Mouse (Mus musculus): ENCODE measurements around the gene Ak1. TPM values are rescaled to one million over a fixed set of nuclear protein-coding genes. Genes with fewer than 3 reads are reported as not detected.

Gene Ak1
- 10.5 and 12.1 TPM in 2 replicates for polyA plus RNA-seq (2015; fragmentation: Nextera tagmentation; extraction: Ambion mirVana)

- Histone ChIP-seq H3K27ac (ENCODE audit: low read depth, low read length) (peak within 1 kb of the TSS; percentile 62; the same call in 1 of the 2 replicates), H3K4me3 (ENCODE audit: low read depth, low read length) (no peak within 1 kb of the TSS), H3K27me3 (replicated peaks; ENCODE audit: control insufficient read depth, insufficient read depth, low read length) (no peaks in the 10 kb centered on the region), H3K9ac (ENCODE audit: low read depth, low read length) (no peak within 1 kb of the TSS), H3K4me1 (replicated peaks; ENCODE audit: control insufficient read depth, insufficient read depth, low read length) (peaks cover 18% of the 10 kb centered on the region; the same call in 1 of the 2 replicates), H3K9me3 (ENCODE audit: control insufficient read depth) (no peaks in the 10 kb centered on the region), H3K36me3 (ENCODE audit: control insufficient read depth, insufficient read depth) (peaks cover 6% of the 10 kb centered on the region; the same call in 1 of the 2 replicates), H3K4me2 (replicated peaks; ENCODE audit: low read depth) (0 out of 2 replicates have a peak within 1 kb of the TSS, but pooled peaks have one; percentile 9)
- ATAC-seq: no peak
- no peak for TF ChIP-seq CTCF (IDR thresholded peaks at IDR 0.05; ENCODE audit: low read depth)
- WGBS: 13% methylated on average over 7 of the region's 7 CpGs
Measured at GRCm38 (mm10) chr2:32621517-32621859, at the start of gene Ak1. Gene Ak1 (plus strand): TSS chr2:32621758.

GRCm38 (mm10) chr2:32572196-32572595 lies 49.4 kb upstream of the Ak1 start:
- H3K36me3 ChIP-seq (ENCODE audit: control insufficient read depth, insufficient read depth): peaks cover 28% of the 10 kb centered on the region
- no peaks in the 10 kb centered on the region for H3K4me1 ChIP-seq (replicated peaks; ENCODE audit: control insufficient read depth, insufficient read depth, low read length)
- no peaks in the 10 kb centered on the region for H3K9me3 ChIP-seq (ENCODE audit: control insufficient read depth)
- H3K4me2 ChIP-seq (replicated peaks; ENCODE audit: low read depth): no peak overlapping the region
- no peak overlapping the region for H3K9ac ChIP-seq (ENCODE audit: low read depth, low read length)
- TF ChIP-seq CTCF (IDR thresholded peaks at IDR 0.05; ENCODE audit: low read depth): no peak
- 87% methylated on average over 11 of the region's 11 CpGs for WGBS
- H3K4me3 ChIP-seq (ENCODE audit: low read depth, low read length): no peak overlapping the region
- H3K27me3 ChIP-seq (replicated peaks; ENCODE audit: control insufficient read depth, insufficient read depth, low read length): no peaks in the 10 kb centered on the region
- no peak overlapping the region for H3K27ac ChIP-seq (ENCODE audit: low read depth, low read length)
- ATAC-seq: no peak

- 81% methylated on average over 6 of the region's 6 CpGs for WGBS
- Histone ChIP-seq H3K9ac (ENCODE audit: low read depth, low read length) (no peak within 1 kb of the TSS), H3K4me3 (ENCODE audit: low read depth, low read length) (peak within 1 kb of the TSS; percentile 9), H3K9me3 (ENCODE audit: control insufficient read depth) (no peaks in the 10 kb centered on the region), H3K27me3 (replicated peaks; ENCODE audit: control insufficient read depth, insufficient read depth, low read length) (peaks cover 7% of the 10 kb centered on the region; the same call in 1 of the 2 replicates), H3K27ac (ENCODE audit: low read depth, low read length) (no peak within 1 kb of the TSS), H3K4me1 (replicated peaks; ENCODE audit: control insufficient read depth, insufficient read depth, low read length) (no peaks in the 10 kb centered on the region), H3K36me3 (ENCODE audit: control insufficient read depth, insufficient read depth) (peaks cover 15% of the 10 kb centered on the region), H3K4me2 (replicated peaks; ENCODE audit: low read depth) (peak within 1 kb of the TSS; percentile 53)
- TF ChIP-seq CTCF (IDR thresholded peaks at IDR 0.05; ENCODE audit: low read depth): no peak
- no peak for ATAC-seq
Measured at GRCm38 (mm10) chr2:32574497-32574896, 47.1 kb upstream of the Ak1 start, which contains the start of gene Pip5kl1. Gene Pip5kl1 (plus strand): TSS chr2:32574797.

- no peak for ATAC-seq
Measured at GRCm38 (mm10) chr2:32574901-32575585, 46.5 kb upstream of the Ak1 start.

GRCm38 (mm10) chr2:32575586-32576160 lies 45.9 kb upstream of the Ak1 start, which contains the start of gene 9430097D07Rik:
Gene 9430097D07Rik (minus strand): TSS chr2:32575684.
- WGBS: 13% methylated on average over 28 of the region's 28 CpGs
- H3K4me1 ChIP-seq (replicated peaks; ENCODE audit: control insufficient read depth, insufficient read depth, low read length): no peaks in the 10 kb centered on the region
- no peak for TF ChIP-seq CTCF (IDR thresholded peaks at IDR 0.05; ENCODE audit: low read depth)
- H3K9me3 ChIP-seq (ENCODE audit: control insufficient read depth): no peaks in the 10 kb centered on the region
- peak within 1 kb of the TSS; percentile 9 for H3K4me3 ChIP-seq (ENCODE audit: low read depth, low read length)
- peak within 1 kb of the TSS; percentile 53 for H3K4me2 ChIP-seq (replicated peaks; ENCODE audit: low read depth)
- no peak for ATAC-seq
- peaks cover 15% of the 10 kb centered on the region for H3K36me3 ChIP-seq (ENCODE audit: control insufficient read depth, insufficient read depth)
- H3K27ac ChIP-seq (ENCODE audit: low read depth, low read length): no peak within 1 kb of the TSS
- peaks cover 7% of the 10 kb centered on the region; the same call in 1 of the 2 replicates for H3K27me3 ChIP-seq (replicated peaks; ENCODE audit: control insufficient read depth, insufficient read depth, low read length)
- H3K9ac ChIP-seq (ENCODE audit: low read depth, low read length): no peak within 1 kb of the TSS

More at GRCm38 (mm10) chr2:32574901-32575585, 46.5 kb upstream of the Ak1 start:
- H3K9ac ChIP-seq (ENCODE audit: low read depth, low read length): no peak overlapping the region
- peak; percentile 80 for TF ChIP-seq CTCF (IDR thresholded peaks at IDR 0.05; ENCODE audit: low read depth)
- peaks cover 15% of the 10 kb centered on the region for H3K36me3 ChIP-seq (ENCODE audit: control insufficient read depth, insufficient read depth)
- H3K27me3 ChIP-seq (replicated peaks; ENCODE audit: control insufficient read depth, insufficient read depth, low read length): peaks cover 7% of the 10 kb centered on the region; the same call in 1 of the 2 replicates
- WGBS: 2% methylated on average over 26 of the region's 26 CpGs
- H3K27ac ChIP-seq (ENCODE audit: low read depth, low read length): no peak overlapping the region
- no peaks in the 10 kb centered on the region for H3K9me3 ChIP-seq (ENCODE audit: control insufficient read depth)
- peak overlapping the region; percentile 53 for H3K4me2 ChIP-seq (replicated peaks; ENCODE audit: low read depth)
- H3K4me1 ChIP-seq (replicated peaks; ENCODE audit: control insufficient read depth, insufficient read depth, low read length): no peaks in the 10 kb centered on the region
- peak overlapping the region; percentile 9 for H3K4me3 ChIP-seq (ENCODE audit: low read depth, low read length)

GRCm38 (mm10) chr2:32576532-32576931 lies 45.0 kb upstream of the Ak1 start:
- H3K27ac ChIP-seq (ENCODE audit: low read depth, low read length): no peak overlapping the region
- no peak for TF ChIP-seq CTCF (IDR thresholded peaks at IDR 0.05; ENCODE audit: low read depth)
- no peaks in the 10 kb centered on the region for H3K4me1 ChIP-seq (replicated peaks; ENCODE audit: control insufficient read depth, insufficient read depth, low read length)
- H3K4me2 ChIP-seq (replicated peaks; ENCODE audit: low read depth): no peak overlapping the region
- H3K4me3 ChIP-seq (ENCODE audit: low read depth, low read length): no peak overlapping the region
- no peaks in the 10 kb centered on the region for H3K9me3 ChIP-seq (ENCODE audit: control insufficient read depth)
- H3K9ac ChIP-seq (ENCODE audit: low read depth, low read length): no peak overlapping the region
- ATAC-seq: no peak
- WGBS: 89% methylated on average over 9 of the region's 9 CpGs
- H3K27me3 ChIP-seq (replicated peaks; ENCODE audit: control insufficient read depth, insufficient read depth, low read length): peaks cover 7% of the 10 kb centered on the region; the same call in 1 of the 2 replicates
- H3K36me3 ChIP-seq (ENCODE audit: control insufficient read depth, insufficient read depth): peaks cover 15% of the 10 kb centered on the region

Data from intestine, postnatal 0 days (tissue).